Mouse (Mus musculus) brain, embryonic 14.5 days (tissue): Measurements from ENCODE around the gene Fam114a1.

Experiments used
- CTCF ChIP-seq: fragments of 200-500 bp; IDR thresholded peaks from 2 replicates; pipeline ENCODE4 v1.5.1; 2012; ENCODE audit warnings: inconsistent platforms, mild to moderate bottlenecking, moderate library complexity, borderline replicate concordance; ENCODE audit not compliant: insufficient read depth, insufficient read length; ENCODE audit errors: extremely low read depth
- POLR2A ChIP-seq: fragments of 200-500 bp; IDR thresholded peaks from 2 replicates; pipeline ENCODE4 v1.6.1; 2012; ENCODE audit warnings: mild to moderate bottlenecking, inconsistent platforms, borderline replicate concordance; ENCODE audit not compliant: poor library complexity, insufficient read depth, insufficient read length, severe bottlenecking; ENCODE audit errors: extremely low read depth

DNA sequence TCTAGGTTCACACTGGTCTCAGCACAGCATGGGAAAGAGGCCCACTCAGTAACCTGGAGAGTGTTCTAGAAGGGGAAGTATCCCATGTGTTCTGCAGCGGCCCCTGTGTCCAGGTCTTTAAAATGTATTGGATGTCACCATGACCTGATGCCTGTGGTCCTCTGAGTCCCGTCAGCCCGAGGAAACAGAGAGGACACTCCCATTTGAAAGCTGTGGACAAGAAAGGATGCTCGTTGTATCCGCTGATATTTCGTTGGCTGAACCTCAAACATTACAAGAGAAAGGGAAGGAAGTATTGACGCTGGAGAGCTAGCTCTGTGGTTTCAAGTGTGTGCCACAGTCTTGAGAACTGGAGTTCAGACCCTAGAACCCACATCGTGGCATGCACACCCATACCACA is 49.2 kb downstream of the Fam114a1 start:
- TF ChIP-seq POLR2A (no peak), CTCF (no peak)
